Mouse (Mus musculus): ENCODE measurements around the gene A3galt2. TPM values are rescaled to one million over a fixed set of nuclear protein-coding genes. Genes with fewer than 3 reads are reported as not detected.

A3galt2 gene
- total and polyA plus RNA-seq, 2 experiments from 2014 or later: 0.05 to 0.38 TPM

GRCm38 (mm10) chr4:128796788-128797187, 41.6 kb downstream of the A3galt2 start:
- Histone ChIP-seq H3K36me3 (ENCODE audit: insufficient read depth, low read length) (peaks cover 3% of the 10 kb centered on the region; the same call in 1 of the 2 replicates), H3K27ac (ENCODE audit: low read depth, low read length) (no peak overlapping the region), H3K9me3 (ENCODE audit: low read length) (no peaks in the 10 kb centered on the region), H3K9ac (replicated peaks; ENCODE audit: low read length, poor library complexity, severe bottlenecking) (no peak overlapping the region), H3K4me1 (ENCODE audit: insufficient read depth, low read length) (no peaks in the 10 kb centered on the region), H3K4me3 (ENCODE audit: low read depth, low read length) (no peak overlapping the region), H3K4me2 (ENCODE audit: low read depth, low read length, poor library complexity, severe bottlenecking) (no peak overlapping the region), H3K27me3 (ENCODE audit: insufficient read depth, low read length) (no peaks in the 10 kb centered on the region)
- WGBS: 52% methylated on average over 8 of the region's 8 CpGs
- no peak for TF ChIP-seq CTCF (IDR thresholded peaks at IDR 0.05)
- DNase-seq (ENCODE audit: low spot score) (no peak), ATAC-seq (ENCODE audit: low FRiP score) (no peak)

- DNase-seq (ENCODE audit: low spot score): no peak
- Histone ChIP-seq H3K4me1 (ENCODE audit: insufficient read depth, low read length) (peaks cover 18% of the 10 kb centered on the region), H3K9ac (replicated peaks; ENCODE audit: low read length, poor library complexity, severe bottlenecking) (no peak overlapping the region), H3K4me3 (ENCODE audit: low read depth, low read length) (no peak overlapping the region), H3K9me3 (ENCODE audit: low read length) (no peaks in the 10 kb centered on the region), H3K4me2 (ENCODE audit: low read depth, low read length, poor library complexity, severe bottlenecking) (no peak overlapping the region), H3K36me3 (ENCODE audit: insufficient read depth, low read length) (no peaks in the 10 kb centered on the region), H3K27me3 (ENCODE audit: insufficient read depth, low read length) (no peaks in the 10 kb centered on the region), H3K27ac (ENCODE audit: low read depth, low read length) (no peak overlapping the region)
- ATAC-seq (ENCODE audit: low FRiP score): no peak
- WGBS: 67% methylated on average over 9 of the region's 9 CpGs
- TF ChIP-seq CTCF (IDR thresholded peaks at IDR 0.05): no peak
Observed at GRCm38 (mm10) chr4:128801675-128802465, 46.7 kb downstream of the A3galt2 start.

DNA sequence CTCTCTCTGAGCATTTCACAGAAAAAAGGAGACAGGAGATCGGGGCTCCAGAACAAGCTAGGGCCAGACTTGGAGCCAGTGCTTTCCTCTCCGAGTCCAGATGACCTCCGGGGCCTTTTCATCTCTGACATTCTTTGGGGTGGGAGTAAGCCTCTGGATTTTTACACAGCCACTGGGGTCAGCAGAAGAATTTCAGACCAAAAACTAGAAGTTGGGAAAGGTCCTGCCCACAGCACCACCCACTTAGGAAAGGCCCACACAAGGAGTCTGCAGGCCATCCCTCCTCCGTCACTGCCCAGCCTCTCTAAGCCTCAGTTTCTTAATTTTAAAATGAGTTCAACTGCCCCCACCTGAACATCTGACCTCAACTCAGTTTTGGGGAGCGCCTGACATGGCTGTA, 48.4 kb downstream of the A3galt2 start:
- H3K9ac ChIP-seq (replicated peaks; ENCODE audit: low read length, poor library complexity, severe bottlenecking): no peak overlapping the region
- TF ChIP-seq CTCF (IDR thresholded peaks at IDR 0.05): no peak
- H3K36me3 ChIP-seq (ENCODE audit: insufficient read depth, low read length): no peaks in the 10 kb centered on the region
- H3K27ac ChIP-seq (ENCODE audit: low read depth, low read length): no peak overlapping the region
- WGBS: 56% methylated on average over 5 of the region's 5 CpGs
- H3K9me3 ChIP-seq (ENCODE audit: low read length): no peaks in the 10 kb centered on the region
- ATAC-seq (ENCODE audit: low FRiP score) (no peak), DNase-seq (ENCODE audit: low spot score) (no peak)
- peaks cover 20% of the 10 kb centered on the region for H3K4me1 ChIP-seq (ENCODE audit: insufficient read depth, low read length)
- H3K27me3 ChIP-seq (ENCODE audit: insufficient read depth, low read length): no peaks in the 10 kb centered on the region
- H3K4me3 ChIP-seq (ENCODE audit: low read depth, low read length): no peak overlapping the region
- peak overlapping the region; percentile 97 for H3K4me2 ChIP-seq (ENCODE audit: low read depth, low read length, poor library complexity, severe bottlenecking)

DNA sequence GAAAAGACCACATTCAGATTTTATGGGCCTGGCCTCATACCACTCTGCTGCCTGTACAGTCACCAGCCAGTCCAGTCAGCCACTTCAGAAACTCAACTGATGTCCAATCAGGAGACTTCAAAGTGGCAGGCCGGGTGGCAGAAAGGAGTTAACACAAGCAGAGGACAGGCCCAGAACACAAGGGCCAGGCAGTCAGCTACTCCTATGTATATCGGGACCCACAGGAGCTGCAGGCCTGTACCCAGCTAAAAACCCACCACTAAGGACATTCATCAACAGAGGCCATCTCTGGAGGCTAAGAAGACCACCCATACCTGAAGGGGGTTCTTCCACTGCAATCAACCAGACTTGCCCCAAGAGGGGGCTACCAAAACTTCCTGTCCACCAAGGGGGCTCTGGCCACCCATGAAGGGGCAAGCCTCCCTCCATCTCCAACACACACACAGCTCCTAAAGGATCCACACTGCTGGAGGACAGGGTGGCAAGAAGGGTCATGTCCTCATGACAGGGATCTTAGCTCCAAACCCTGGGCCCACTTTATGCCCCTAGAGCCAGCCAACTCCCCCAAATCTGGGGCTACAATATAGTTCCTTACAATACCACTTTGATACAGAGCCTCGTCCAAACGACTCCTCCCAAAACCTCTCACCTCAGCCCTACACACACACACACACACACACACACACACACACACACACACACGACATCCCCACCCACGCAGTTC, 49.4 kb downstream of the A3galt2 start:
- TF ChIP-seq CTCF (IDR thresholded peaks at IDR 0.05): no peak
- no peak for ATAC-seq (ENCODE audit: low FRiP score)
- peak overlapping the region; percentile 72 for H3K4me3 ChIP-seq (ENCODE audit: low read depth, low read length)
- H3K27ac ChIP-seq (ENCODE audit: low read depth, low read length): peak overlapping the region; percentile 85; the same call in 1 of the 2 replicates
- H3K36me3 ChIP-seq (ENCODE audit: insufficient read depth, low read length): no peaks in the 10 kb centered on the region
- H3K27me3 ChIP-seq (ENCODE audit: insufficient read depth, low read length): no peaks in the 10 kb centered on the region
- no peaks in the 10 kb centered on the region for H3K9me3 ChIP-seq (ENCODE audit: low read length)
- H3K4me2 ChIP-seq (ENCODE audit: low read depth, low read length, poor library complexity, severe bottlenecking): peak overlapping the region; percentile 97
- no peak for DNase-seq (ENCODE audit: low spot score)
- peaks cover 20% of the 10 kb centered on the region for H3K4me1 ChIP-seq (ENCODE audit: insufficient read depth, low read length)
- peak overlapping the region; percentile 95 for H3K9ac ChIP-seq (replicated peaks; ENCODE audit: low read length, poor library complexity, severe bottlenecking)
- 2% methylated on average over 6 of the region's 6 CpGs for WGBS

- Histone ChIP-seq H3K9ac (replicated peaks; ENCODE audit: low read length, poor library complexity, severe bottlenecking) (peak overlapping the region; percentile 95), H3K27ac (ENCODE audit: low read depth, low read length) (peak overlapping the region; percentile 85), H3K36me3 (ENCODE audit: insufficient read depth, low read length) (no peaks in the 10 kb centered on the region), H3K27me3 (ENCODE audit: insufficient read depth, low read length) (no peaks in the 10 kb centered on the region), H3K4me2 (ENCODE audit: low read depth, low read length, poor library complexity, severe bottlenecking) (peak overlapping the region; percentile 97), H3K4me1 (ENCODE audit: insufficient read depth, low read length) (peaks cover 20% of the 10 kb centered on the region), H3K4me3 (ENCODE audit: low read depth, low read length) (peak overlapping the region; percentile 72), H3K9me3 (ENCODE audit: low read length) (no peaks in the 10 kb centered on the region)
- peak; percentile 47 for DNase-seq (ENCODE audit: low spot score)
- ATAC-seq (ENCODE audit: low FRiP score): peak; percentile 14; the same call in 1 of the 2 replicates
- TF ChIP-seq CTCF (IDR thresholded peaks at IDR 0.05): no peak
- WGBS: under 1% methylated on average over 47 of the region's 74 CpGs
Observed at GRCm38 (mm10) chr4:128805150-128806042, 50.2 kb downstream of the A3galt2 start.

Data from midbrain, postnatal 0 days (tissue).